Comparison of ENCODE assay signal across 8 mouse cellular contexts in the genomic region with DNA sequence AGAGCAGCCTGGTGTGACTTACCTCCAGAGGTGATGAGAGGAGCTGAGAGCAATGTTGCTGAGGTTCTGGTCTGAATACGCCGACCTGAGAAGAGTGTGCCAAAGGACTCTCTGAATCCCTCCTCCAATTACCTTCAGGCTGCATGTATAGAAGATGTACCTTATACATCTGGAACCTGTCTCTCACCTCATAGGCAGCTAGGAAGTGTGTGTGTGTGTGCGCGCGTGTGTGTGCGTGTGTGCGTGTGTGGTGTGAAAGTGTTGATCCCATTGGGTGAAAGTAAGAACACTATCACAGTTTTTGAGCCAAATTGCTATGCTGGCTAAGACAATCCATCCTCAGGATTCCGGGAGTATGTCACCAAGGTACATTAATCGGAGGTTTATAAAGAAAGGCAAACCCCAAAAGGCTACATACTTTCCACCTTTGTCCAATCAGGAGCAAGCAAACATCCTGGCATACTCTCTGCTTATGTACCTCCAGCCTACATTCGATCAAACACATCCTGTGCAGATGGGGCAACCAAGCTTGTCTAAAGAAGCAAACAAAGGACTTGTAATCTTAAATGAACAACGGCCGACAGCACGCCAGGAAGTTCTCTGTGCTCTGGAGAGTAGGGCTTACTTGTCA. TPM values are rescaled to one million over a fixed set of nuclear protein-coding genes. Genes with fewer than 3 reads are reported as not detected.
DNase-seq lines count a peak whose midpoint lies in the region; ATAC-seq and TF ChIP-seq lines count a peak whose summit lies in the region.

A gene (minus strand): TSS at position 508 of the 631 bp plus-strand sequence.

- peak within 1 kb of the TSS; percentile 26 for H3K4me3 ChIP-seq in lung, adult 2 months (replicated peaks; ENCODE audit: extremely low read depth, low read depth, low read length)
- H3K4me3 ChIP-seq in forebrain, embryonic 10.5 days: no peak within 1 kb of the TSS
- H3K4me3 ChIP-seq in limb, embryonic 12.5 days (replicated peaks): no peak within 1 kb of the TSS
- H3K4me3 ChIP-seq in neural tube, embryonic 15.5 days (replicated peaks): no peak within 1 kb of the TSS

- TF ChIP-seq CTCF in lung, adult 2 months (IDR thresholded peaks at IDR 0.05; ENCODE audit: insufficient read depth, low read length): no peak

- H3K9ac ChIP-seq in limb, embryonic 12.5 days (replicated peaks): no peak within 1 kb of the TSS
- no peak within 1 kb of the TSS for H3K9ac ChIP-seq in neural tube, embryonic 15.5 days (replicated peaks)

- H3K36me3 ChIP-seq in forebrain, embryonic 10.5 days (replicated peaks): no peaks in the 10 kb centered on the region
- no peaks in the 10 kb centered on the region for H3K36me3 ChIP-seq in limb, embryonic 12.5 days
- no peaks in the 10 kb centered on the region for H3K36me3 ChIP-seq in neural tube, embryonic 15.5 days

- no peak for ATAC-seq in limb, embryonic 12.5 days (ENCODE audit: insufficient number of reproducible peaks, insufficient read depth, low FRiP score, low TSS enrichment, low read depth)
- no peak for ATAC-seq in neural tube, embryonic 15.5 days (ENCODE audit: low FRiP score)
- ATAC-seq in erythroblast, adult 5-6 weeks (replicated peaks; ENCODE audit: low FRiP score, poor library complexity, severe bottlenecking): no peak

- 53% methylated on average over 13 of the region's 13 CpGs for WGBS in lung, adult 2 months
- WGBS in forebrain, embryonic 10.5 days: 94% methylated on average over 13 of the region's 13 CpGs
- WGBS in limb, embryonic 12.5 days: 89% methylated on average over 13 of the region's 13 CpGs
- 88% methylated on average over 13 of the region's 13 CpGs for WGBS in neural tube, embryonic 15.5 days

- H3K4me1 ChIP-seq in lung, adult 2 months (ENCODE audit: control insufficient read depth, insufficient read depth, low read length): no peaks in the 10 kb centered on the region
- H3K4me1 ChIP-seq in forebrain, embryonic 10.5 days: no peaks in the 10 kb centered on the region
- no peaks in the 10 kb centered on the region for H3K4me1 ChIP-seq in limb, embryonic 12.5 days (replicated peaks)
- no peaks in the 10 kb centered on the region for H3K4me1 ChIP-seq in neural tube, embryonic 15.5 days

- intact Hi-C loops in heart, postnatal 25 days (cut with DNase I): no loop called here

- no peak within 1 kb of the TSS for H3K4me2 ChIP-seq in limb, embryonic 12.5 days
- H3K4me2 ChIP-seq in neural tube, embryonic 15.5 days: no peak within 1 kb of the TSS

- peaks cover 9% of the 10 kb centered on the region for H3K9me3 ChIP-seq in forebrain, embryonic 10.5 days
- peaks cover 11% of the 10 kb centered on the region; the same call in 1 of the 2 replicates for H3K9me3 ChIP-seq in limb, embryonic 12.5 days
- H3K9me3 ChIP-seq in neural tube, embryonic 15.5 days (replicated peaks): no peaks in the 10 kb centered on the region

- H3K27ac ChIP-seq in forebrain, embryonic 10.5 days: no peak within 1 kb of the TSS
- H3K27ac ChIP-seq in limb, embryonic 12.5 days: no peak within 1 kb of the TSS
- H3K27ac ChIP-seq in neural tube, embryonic 15.5 days (replicated peaks): no peak within 1 kb of the TSS

- H3K27me3 ChIP-seq in forebrain, embryonic 10.5 days (ENCODE audit: poor library complexity, severe bottlenecking): no peaks in the 10 kb centered on the region
- H3K27me3 ChIP-seq in limb, embryonic 12.5 days: no peaks in the 10 kb centered on the region
- H3K27me3 ChIP-seq in neural tube, embryonic 15.5 days (replicated peaks): no peaks in the 10 kb centered on the region

- TF ChIP-seq POLR2A in lung, adult 2 months (IDR thresholded peaks at IDR 0.05; ENCODE audit: borderline replicate concordance, extremely low read depth, low read depth, low read length): no peak

- DNase-seq in lung, adult 2 months: no peak
- DNase-seq in lung, postnatal 4 days: no peak
- DNase-seq in forebrain, embryonic 10.5 days (ENCODE audit: extremely low spot score, low spot score): no peak
- DNase-seq in heart, postnatal 25 days (ENCODE audit: low spot score): no peak
- DNase-seq in kidney, postnatal 10 days: no peak

RNA-seq across cellular contexts. Expression of the gene that starts here (rescaled TPM):
- 225 and 283 TPM in 2 replicates for polyA plus RNA-seq in lung, adult 2 months (2012; rRNA removed)
- polyA plus RNA-seq in forebrain, embryonic 10.5 days (2016; fragmentation: Nextera tagmentation; extraction: Ambion mirVana): 16.0 and 16.9 TPM in 2 replicates
- 100 to 1,000 TPM; 127 to 139 TPM for total RNA-seq in heart, postnatal 25 days (2021)
- 23.6 and 27.0 TPM in 2 replicates for polyA plus RNA-seq in limb, embryonic 12.5 days (2016; fragmentation: Nextera tagmentation; extraction: Ambion mirVana)
- polyA plus RNA-seq in neural tube, embryonic 15.5 days (2015; fragmentation: Nextera tagmentation; extraction: Ambion mirVana): 14.4 and 27.3 TPM in 2 replicates
- 5.0 and 11.0 TPM in 2 replicates for total RNA-seq in erythroblast, adult 5-6 weeks (2015; ENCODE audit: low replicate concordance)
- 4.0 and 5.0 TPM in 2 replicates for total RNA-seq in erythroblast, adult 5-6 weeks (2017; ENCODE audit: low replicate concordance)

Comparison
In these comparisons a context has a peak if more than half of its experiments do, and no peak if none do; other contexts are left out.
1. RNA of the gene that starts here (total RNA-seq): 127 to 139 TPM in heart, postnatal 25 days; 4.0 to 11.0 TPM in erythroblast, adult 5-6 weeks; every median in the first group is over 10 times any median in the second.